Mouse (Mus musculus): ENCODE results near the gene Vangl1.

- TF ChIP-seq CTCF (IDR thresholded peaks at IDR 0.05; ENCODE audit: extremely low read depth, insufficient read length, insufficient replicate concordance, low read depth, low read length) (no peak), POLR2A (IDR thresholded peaks at IDR 0.05; ENCODE audit: low read depth, low read length) (no peak)
Observed at GRCm38 (mm10) chr3:102131627-102132324, 72.7 kb downstream of the Vangl1 start.
